Mouse (Mus musculus): Measurements from ENCODE around the gene Kif5c. TPM values are rescaled to one million over a fixed set of nuclear protein-coding genes. Genes with fewer than 3 reads are reported as not detected.

The Kif5c gene
- total RNA-seq, 2 experiments from 2014 or later: 441 to 484 TPM

GRCm38 (mm10) chr2:49620626-49621117 is 1.6 kb downstream of the Kif5c start:
- intact Hi-C loops (cut with DNase I): loop anchor here (2.0 to 10.0 kb wide), 3 partner anchors 64 to 170 kb away; partner anchors contain the start of gene Epc2
- DNase-seq: peak; percentile 69

DNA sequence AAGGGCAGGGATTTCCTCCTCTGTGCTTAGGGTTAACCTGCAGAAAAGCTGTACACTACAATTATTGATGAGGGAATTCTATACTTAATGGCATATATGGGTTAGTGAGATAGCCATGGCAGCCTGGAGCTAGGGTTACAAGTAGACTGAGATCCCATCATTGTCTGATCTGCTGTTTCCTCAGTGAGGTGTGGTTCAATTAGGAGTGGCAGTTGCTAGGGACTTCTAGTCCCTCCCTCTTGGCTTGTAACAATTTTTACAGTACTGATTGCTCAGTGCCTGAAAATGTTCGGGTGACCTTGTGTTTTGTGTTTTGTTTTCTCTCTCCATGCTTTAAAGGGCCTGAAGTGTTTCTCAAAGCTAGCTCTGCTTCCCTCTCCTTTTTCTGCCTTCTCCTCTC is 2.1 kb downstream of the Kif5c start:
- intact Hi-C loops (cut with DNase I): loop anchor here (2.0 to 10.0 kb wide), 3 partner anchors 64 to 170 kb away; partner anchors contain the start of gene Epc2
- DNase-seq: no peak

DNA sequence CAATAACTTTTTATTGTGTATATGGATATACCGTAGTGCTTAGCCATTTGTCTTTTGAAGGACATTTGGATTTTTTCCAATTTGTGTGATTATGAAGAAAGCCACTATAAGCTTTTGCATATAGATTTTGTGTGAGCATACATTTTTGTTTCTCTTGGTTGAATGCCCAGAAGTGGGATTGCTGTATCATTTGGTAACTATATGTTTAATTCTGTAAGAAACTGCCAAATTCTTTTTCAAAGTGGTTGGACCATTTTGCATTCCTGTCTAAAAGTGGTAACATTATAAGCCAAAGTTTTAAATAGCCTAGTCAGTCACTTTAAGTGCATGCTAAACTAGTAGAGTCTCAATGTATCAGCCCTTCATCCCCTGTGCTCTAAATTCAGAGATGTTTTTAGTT is 6.5 kb downstream of the Kif5c start:
- DNase-seq: no peak
- intact Hi-C loops (cut with DNase I): loop anchor here (10.0 kb wide), 1 partner anchor 59 kb away; no protein-coding TSS in a partner anchor

DNA sequence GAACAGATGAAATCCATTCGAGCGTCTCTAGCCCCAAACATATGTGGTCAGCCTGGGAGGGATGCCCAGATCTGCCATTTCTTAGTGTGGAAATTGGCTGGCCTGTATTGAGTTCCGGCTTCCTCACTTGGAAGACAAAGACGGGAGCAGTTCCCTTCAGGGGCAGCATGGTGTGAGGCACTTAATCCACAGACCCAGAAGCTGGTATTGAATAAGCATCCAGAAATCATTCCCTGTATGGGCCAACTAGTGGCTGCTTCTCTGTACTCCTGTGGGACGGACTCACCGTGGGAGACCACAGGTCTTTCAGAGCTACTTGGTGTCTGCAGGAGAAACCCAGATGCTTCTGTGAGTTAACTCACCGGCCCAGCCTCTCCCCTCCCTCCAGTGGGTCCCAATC is 8.5 kb downstream of the Kif5c start:
- DNase-seq: peak; percentile 83
- intact Hi-C loops (cut with DNase I): loop anchor here (10.0 kb wide), 1 partner anchor 57 kb away; no protein-coding TSS in a partner anchor

- intact Hi-C loops (cut with DNase I): loop anchor here (10.0 kb wide), 1 partner anchor 57 kb away; no protein-coding TSS in a partner anchor
- DNase-seq: peak; percentile 85
These were observed 9.1 kb downstream of the Kif5c start for GRCm38 (mm10) chr2:49628094-49628705.

GRCm38 (mm10) chr2:49629181-49629580 is 10.1 kb downstream of the Kif5c start:
- intact Hi-C loops (cut with DNase I): loop anchor here (10.0 kb wide), 1 partner anchor 56 kb away; no protein-coding TSS in a partner anchor
- no peak for DNase-seq

DNA sequence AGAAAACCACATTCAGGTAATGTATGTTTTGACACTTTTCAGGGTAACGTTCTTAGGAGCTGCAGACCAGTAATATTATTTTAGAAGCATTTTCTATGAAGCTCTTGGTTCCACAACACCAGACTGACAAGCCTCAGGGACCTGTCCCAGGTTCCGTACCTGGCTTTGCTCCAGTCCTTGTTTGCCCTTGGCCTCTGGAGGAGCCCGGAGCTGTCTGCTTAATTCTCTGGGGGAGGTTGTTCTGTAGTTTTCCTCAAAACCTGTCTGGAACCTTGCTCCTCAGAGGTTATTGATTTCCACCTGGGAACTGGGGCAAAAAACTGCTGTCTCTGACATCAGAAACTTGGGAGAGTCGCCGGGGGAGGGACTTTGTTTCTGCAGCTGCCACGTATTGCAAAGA is 11.5 kb downstream of the Kif5c start:
- intact Hi-C loops (cut with DNase I): no loop called here
- no peak for DNase-seq

DNA sequence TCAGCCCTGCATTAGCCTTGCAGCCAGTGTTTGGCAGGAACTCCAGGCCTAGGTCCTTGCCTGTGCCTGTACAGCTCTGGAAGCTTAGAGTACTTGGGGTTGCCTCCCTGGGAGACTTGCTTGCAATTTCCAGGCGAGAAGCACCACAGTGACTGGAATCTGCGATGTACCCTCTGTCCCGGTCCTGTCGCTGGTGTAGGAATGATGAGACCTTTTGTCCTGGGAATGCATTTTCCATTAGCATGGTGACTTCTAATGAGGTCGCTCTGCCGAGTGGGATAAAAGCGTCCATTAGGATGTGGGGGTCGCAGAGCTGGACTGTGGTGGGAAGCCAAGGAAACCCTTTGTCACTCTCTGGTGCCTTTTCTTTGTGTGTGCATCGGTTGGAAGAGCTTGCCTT is 14.1 kb downstream of the Kif5c start:
- intact Hi-C loops (cut with DNase I): no loop called here
- DNase-seq: no peak

DNA sequence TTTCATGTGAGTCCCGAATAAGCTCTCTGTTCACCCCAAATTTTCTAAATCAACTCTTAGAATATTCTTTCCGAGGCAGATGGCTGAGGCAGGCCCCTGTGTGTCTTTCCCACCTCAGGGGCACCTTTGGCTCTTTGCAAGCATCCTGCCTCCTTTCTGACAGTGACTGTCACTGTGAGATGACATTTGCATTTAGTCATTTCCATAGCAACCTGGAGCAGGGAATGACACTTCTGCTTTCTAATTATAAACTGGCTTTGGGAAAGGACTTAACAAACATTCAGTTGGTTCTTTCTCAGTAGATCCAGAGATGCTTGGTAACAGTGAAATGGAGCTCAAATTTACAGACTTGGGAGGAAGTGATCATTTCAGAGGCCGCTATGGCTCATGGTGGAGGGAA is 23.7 kb downstream of the Kif5c start:
- DNase-seq: no peak
- intact Hi-C loops (cut with DNase I): no loop called here

- intact Hi-C loops (cut with DNase I): no loop called here
- DNase-seq: no peak
These were observed 24.7 kb downstream of the Kif5c start for GRCm38 (mm10) chr2:49643756-49644155.

- no peak for DNase-seq
- intact Hi-C loops (cut with DNase I): no loop called here
These were observed 28.5 kb downstream of the Kif5c start for GRCm38 (mm10) chr2:49647591-49647990.

DNA sequence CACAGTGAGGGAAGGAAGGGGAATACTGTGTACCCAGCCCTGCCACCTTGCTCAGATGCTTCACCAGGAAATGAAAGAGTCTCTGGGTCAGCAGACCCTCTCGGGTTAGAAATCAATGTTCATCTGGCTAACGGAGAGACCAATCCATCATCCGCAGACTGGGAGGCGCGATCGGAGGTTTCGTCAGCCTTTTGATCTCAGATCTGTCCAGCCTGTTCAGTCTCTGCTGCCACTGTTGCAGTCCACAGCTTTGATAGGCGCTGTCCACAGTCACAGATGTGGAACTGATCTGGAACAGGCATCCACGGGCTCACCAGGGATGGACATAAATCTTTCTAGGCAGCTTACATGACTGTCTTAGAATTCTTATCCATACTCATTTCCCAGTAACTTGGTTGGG is 29.2 kb downstream of the Kif5c start:
- no peak for DNase-seq
- intact Hi-C loops (cut with DNase I): no loop called here

DNA sequence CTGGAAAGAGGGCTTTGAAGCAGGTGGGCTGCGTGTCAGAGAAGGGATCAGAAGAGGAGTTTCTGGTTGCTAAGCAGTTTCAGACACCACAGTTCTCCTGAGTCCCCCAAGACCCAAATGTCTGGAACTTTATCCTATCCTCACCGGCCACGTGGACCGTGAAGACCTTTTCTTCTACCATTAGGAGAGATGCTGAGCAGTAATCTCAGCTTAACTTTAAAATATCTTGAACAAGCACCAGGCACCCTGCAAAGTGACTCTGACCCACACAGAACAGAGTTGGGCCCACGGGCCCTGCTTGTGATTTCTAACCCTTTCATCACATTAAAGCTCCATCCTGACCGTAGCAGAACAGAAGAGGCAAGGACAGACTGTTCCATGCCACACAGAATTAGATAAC is 29.7 kb downstream of the Kif5c start:
- DNase-seq: no peak
- intact Hi-C loops (cut with DNase I): no loop called here

DNA sequence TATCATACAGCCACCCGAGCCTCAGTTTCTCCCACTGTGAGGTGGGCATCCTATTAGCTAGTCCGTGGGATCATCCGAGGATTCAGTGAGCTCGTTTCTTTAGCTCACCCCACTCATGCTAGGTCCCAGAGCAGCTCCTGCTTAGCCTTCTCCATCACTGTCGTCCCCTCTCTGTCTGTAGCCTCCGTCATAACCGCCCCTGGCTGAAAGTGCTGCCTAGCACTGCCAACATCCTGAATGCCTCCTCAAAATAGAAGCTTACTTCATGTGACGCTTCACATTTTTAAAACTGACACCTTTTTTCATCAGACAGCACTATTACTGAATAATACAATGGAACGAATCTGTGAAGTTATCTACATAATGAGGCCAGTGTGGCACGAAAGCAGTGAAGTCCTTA is 30.1 kb downstream of the Kif5c start:
- DNase-seq: no peak
- intact Hi-C loops (cut with DNase I): no loop called here

DNA sequence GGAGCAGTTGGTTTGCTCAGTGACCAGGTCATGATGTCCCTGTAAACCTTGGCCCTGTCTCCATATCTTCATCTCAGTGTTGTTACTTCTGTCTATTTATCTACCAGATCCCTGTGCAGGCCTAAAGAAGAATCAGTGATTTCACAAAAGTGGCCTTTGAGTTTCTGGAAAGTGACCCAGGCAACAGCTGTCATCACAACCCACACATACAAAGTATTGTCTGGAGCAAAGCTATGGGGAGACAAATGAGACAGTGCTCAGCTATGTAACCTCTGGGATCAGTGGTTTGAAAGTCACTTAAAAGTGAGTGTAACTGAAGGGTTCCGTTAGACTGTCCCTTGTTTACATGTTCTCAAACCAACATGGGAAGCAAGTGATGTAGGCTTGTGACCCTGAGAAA is 32.6 kb downstream of the Kif5c start:
- intact Hi-C loops (cut with DNase I): no loop called here
- no peak for DNase-seq

- intact Hi-C loops (cut with DNase I): no loop called here
- DNase-seq: peak; percentile 39
These were observed 35.5 kb downstream of the Kif5c start for GRCm38 (mm10) chr2:49654606-49655005.

- intact Hi-C loops (cut with DNase I): no loop called here
- DNase-seq: peak; percentile 86
These were observed 36.2 kb downstream of the Kif5c start for GRCm38 (mm10) chr2:49655195-49655873.

DNA sequence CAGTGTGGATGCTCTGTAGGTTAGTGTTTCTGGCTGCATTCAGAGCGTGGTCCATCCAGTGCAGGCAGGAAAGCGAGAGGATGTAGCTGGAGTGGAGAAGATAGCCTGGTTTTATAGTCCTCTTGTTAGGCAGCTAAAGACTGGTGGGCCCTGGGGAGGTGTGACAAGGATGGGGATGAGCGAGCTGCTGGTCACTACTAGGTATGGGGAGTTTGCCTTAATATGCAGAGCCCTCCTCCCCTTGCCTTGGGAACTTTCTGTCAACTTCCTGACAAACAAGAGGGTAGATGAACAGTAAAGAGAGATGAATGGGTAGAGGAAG is 36.7 kb downstream of the Kif5c start:
- intact Hi-C loops (cut with DNase I): no loop called here
- DNase-seq: no peak

GRCm38 (mm10) chr2:49656988-49657387 is 37.9 kb downstream of the Kif5c start:
- DNase-seq: no peak
- intact Hi-C loops (cut with DNase I): no loop called here

GRCm38 (mm10) chr2:49657666-49658065 is 38.6 kb downstream of the Kif5c start:
- intact Hi-C loops (cut with DNase I): no loop called here
- DNase-seq: no peak

GRCm38 (mm10) chr2:49658988-49659387 is 39.9 kb downstream of the Kif5c start:
- no peak for DNase-seq
- intact Hi-C loops (cut with DNase I): no loop called here

DNA sequence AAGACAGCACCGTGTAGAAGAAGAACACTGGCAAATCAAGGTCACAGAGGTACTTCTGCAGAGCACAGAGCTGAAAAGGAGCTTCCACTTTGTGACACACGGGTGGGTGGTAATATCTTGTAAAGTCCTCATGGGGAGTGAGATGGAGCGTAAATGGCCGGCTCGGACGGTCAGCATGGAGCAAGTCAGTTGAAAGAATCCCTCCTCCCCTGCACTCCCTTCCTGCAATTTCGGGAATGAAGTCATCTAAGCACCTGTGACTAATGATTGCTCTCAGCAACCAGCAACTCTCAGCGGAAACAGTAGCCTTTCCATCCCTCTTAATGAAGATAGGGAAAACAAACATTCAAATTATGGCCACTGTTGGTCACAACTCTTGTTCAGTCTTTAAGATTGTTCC is 40.9 kb downstream of the Kif5c start:
- intact Hi-C loops (cut with DNase I): no loop called here
- no peak for DNase-seq

Measured in left cerebral cortex, postnatal 4 days (tissue).